ENCODE assay signal across 9 mouse cellular contexts in genomic region chr2:170356667-170357374, GRCm38 (mm10).
A peak's percentile ranks its signal among the peaks of the same experiment; 100 is the strongest.
DNase-seq lines count a peak whose midpoint lies in the region; ATAC-seq lines count a peak whose summit lies in the region.
"Had no signal": no experiment of that assay in that cellular context is flagged by ENCODE, and none has a peak within 500 bp of the region (broad histone marks: within the 10 kb centered on the region; RNA-seq: fewer than 3 reads in every experiment).

No protein-coding gene starts in this region.

- no peak overlapping the region for H3K27ac ChIP-seq in kidney, embryonic 15.5 days
- H3K27ac ChIP-seq: liver, embryonic 15.5 days had no signal

- no peaks in the 10 kb centered on the region for H3K36me3 ChIP-seq in kidney, embryonic 15.5 days
- H3K36me3 ChIP-seq: liver, embryonic 15.5 days had no signal

- 0 out of 2 replicates have a peak, but pooled peaks have one; percentile 15 for ATAC-seq in kidney, embryonic 15.5 days (replicated peaks; ENCODE audit: low FRiP score)
- ATAC-seq in megakaryocyte progenitor cell, adult 5-6 weeks (replicated peaks; ENCODE audit: poor library complexity), result no peak
- ATAC-seq: forebrain, embryonic 16.5 days had no signal

- H3K4me1 ChIP-seq in kidney, embryonic 15.5 days, result no peaks in the 10 kb centered on the region; the same call in 1 of the 2 replicates
- H3K4me1 ChIP-seq: liver, embryonic 15.5 days had no signal

- H3K27me3 ChIP-seq in kidney, embryonic 15.5 days, result no peaks in the 10 kb centered on the region
- H3K27me3 ChIP-seq: liver, embryonic 15.5 days had no signal

- WGBS in kidney, embryonic 15.5 days, result 66% methylated on average over 16 of the region's 16 CpGs

- no peak overlapping the region for H3K4me3 ChIP-seq in kidney, embryonic 15.5 days (replicated peaks)
- H3K4me3 ChIP-seq: liver, embryonic 15.5 days had no signal

- no peak for DNase-seq in kidney, adult 8-10 months
- peak; percentile 93 for DNase-seq in ES-CJ7 (ENCODE audit: low read depth, low spot score)
- peak; percentile 21 for DNase-seq in brain, adult 2 months (ENCODE audit: low read depth, low spot score)
- peak; percentile 56 for DNase-seq in naive thymus-derived CD4-positive, alpha-beta T cell, adult 2 months (ENCODE audit: low read depth)
- DNase-seq in yolk sac, embryonic 10.5 days (ENCODE audit: low spot score), result no peak

- H3K9ac ChIP-seq in kidney, embryonic 15.5 days, result no peak overlapping the region
- H3K9ac ChIP-seq: liver, embryonic 15.5 days had no signal

- no peaks in the 10 kb centered on the region for H3K9me3 ChIP-seq in kidney, embryonic 15.5 days (replicated peaks)

- H3K4me2 ChIP-seq in kidney, embryonic 15.5 days, result no peak overlapping the region
- H3K4me2 ChIP-seq: liver, embryonic 15.5 days had no signal

Comparison
In these comparisons a context has a peak if more than half of its experiments do, and no peak if none do; other contexts are left out.
1. DNase-seq: peak in ES-CJ7 (single experiment), brain, adult 2 months (single experiment) and naive thymus-derived CD4-positive, alpha-beta T cell, adult 2 months (single experiment); none in kidney, adult 8-10 months (0 of 2) and yolk sac, embryonic 10.5 days (single experiment).